Mouse (Mus musculus) hindbrain, embryonic 10.5 days (tissue): ENCODE measurements around the gene D17H6S53E. TPM values are rescaled to one million over a fixed set of nuclear protein-coding genes. Genes with fewer than 3 reads are reported as not detected.

Experiments used
- DNase-seq: peaks from one replicate; pipeline ENCODE4 v3.0.0-alpha.2; 2017; ENCODE audit warnings: low spot score
- H3K27ac ChIP-seq: fragments of 300-500 bp; sonication (generic); 2 replicates; pipeline ENCODE4 v1.5.1; 2016; ENCODE audit warnings: mild to moderate bottlenecking, moderate library complexity
- H3K27me3 ChIP-seq: fragments of 300-500 bp; sonication (generic); 2 replicates; pipeline ENCODE4 v1.6.1; 2016; ENCODE audit warnings: mild to moderate bottlenecking; ENCODE audit not compliant: poor library complexity, insufficient read depth, severe bottlenecking
- H3K36me3 ChIP-seq: fragments of 300-500 bp; sonication (generic); 2 replicates; pipeline ENCODE4 v1.6.1; 2016; ENCODE audit warnings: mild to moderate bottlenecking, moderate library complexity
- H3K4me1 ChIP-seq: fragments of 300-500 bp; sonication (generic); replicated peaks from 2 replicates; pipeline ENCODE4 v1.6.1; 2016; ENCODE audit warnings: mild to moderate bottlenecking
- H3K4me3 ChIP-seq: fragments of 300-500 bp; sonication (generic); 2 replicates; pipeline ENCODE4 v1.5.1; 2016; ENCODE audit warnings: mild to moderate bottlenecking, moderate library complexity
- H3K9me3 ChIP-seq: fragments of 300-500 bp; sonication (generic); 2 replicates; pipeline ENCODE4 v1.6.1; 2016; ENCODE audit warnings: mild to moderate bottlenecking, moderate library complexity
- WGBS: fragments of 180-500 bp; shearing (Covaris S2); methylation state at CpG from one replicate; pipeline ENCODE4 v1.1.7; 2016; 5-methylcytosine and 5-hydroxymethylcytosine counted together
- polyA plus RNA-seq: library from polyadenylated mRNA; unstranded; fragments of >200 nt; fragmentation: Nextera tagmentation; extraction: Ambion mirVana; gene quantifications from 2 replicates; pipeline ENCODE4 v1.2.1, GENCODE M21; 2016

Gene D17H6S53E
- polyA plus RNA-seq, 1 experiment from 2014 or later, result 10.0 TPM

DNA sequence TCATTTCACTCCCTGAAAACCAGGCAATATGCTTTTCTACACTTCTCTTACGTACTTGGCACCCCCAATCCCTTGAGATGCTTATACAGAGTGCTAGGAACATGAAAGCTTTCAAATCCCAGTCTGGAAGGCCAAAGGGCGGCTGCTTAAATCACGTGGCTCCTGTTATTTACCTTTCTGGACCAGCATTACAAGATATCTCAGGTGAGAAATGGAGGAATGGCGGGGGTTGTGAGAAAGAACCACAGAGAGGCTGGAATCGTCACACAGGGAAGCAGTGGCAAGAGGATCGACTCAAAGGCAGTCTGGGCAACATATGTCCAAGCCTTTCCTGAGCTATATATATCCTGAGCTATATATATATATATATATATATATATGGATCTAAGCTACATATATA, 595 bp upstream of the D17H6S53E start:
- DNase-seq, result no peak
- H3K36me3 ChIP-seq, result peaks cover 41% of the 10 kb centered on the region
- peaks cover 56% of the 10 kb centered on the region for H3K4me1 ChIP-seq
- 0 out of 2 replicates have a peak overlapping the region, but pooled peaks have one; percentile 16 for H3K27ac ChIP-seq
- peak overlapping the region; percentile 63 for H3K4me3 ChIP-seq
- H3K9me3 ChIP-seq, result no peaks in the 10 kb centered on the region
- 33% methylated on average over 6 of the region's 6 CpGs for WGBS
- no peaks in the 10 kb centered on the region for H3K27me3 ChIP-seq

DNA sequence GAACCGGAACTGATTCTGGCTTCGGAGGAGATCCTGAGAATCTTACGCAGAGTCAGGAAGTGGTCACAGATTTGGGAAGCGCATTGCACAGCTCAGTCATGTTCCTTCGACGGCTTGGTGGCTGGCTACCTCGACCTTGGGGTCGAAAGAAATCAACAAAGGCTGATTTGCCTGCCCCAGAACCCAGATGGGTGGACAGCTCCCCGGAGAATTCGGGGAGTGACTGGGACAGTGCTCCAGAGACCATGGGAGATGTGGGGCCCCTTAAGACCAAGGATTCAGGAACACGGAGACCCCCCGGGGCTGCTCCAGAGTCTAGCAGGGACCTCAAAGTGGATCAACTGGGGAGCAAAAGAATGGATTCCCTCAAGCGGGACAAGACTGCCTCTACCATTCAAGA, 844 bp downstream of the D17H6S53E start:
- peak overlapping the region; percentile 87; the same call in 1 of the 2 replicates for H3K27ac ChIP-seq
- peaks cover 41% of the 10 kb centered on the region for H3K36me3 ChIP-seq
- DNase-seq, result no peak
- H3K4me3 ChIP-seq, result peak overlapping the region; percentile 63
- no peaks in the 10 kb centered on the region for H3K27me3 ChIP-seq
- WGBS, result 72% methylated on average over 13 of the region's 13 CpGs
- H3K4me1 ChIP-seq, result peaks cover 44% of the 10 kb centered on the region
- no peaks in the 10 kb centered on the region for H3K9me3 ChIP-seq

DNA sequence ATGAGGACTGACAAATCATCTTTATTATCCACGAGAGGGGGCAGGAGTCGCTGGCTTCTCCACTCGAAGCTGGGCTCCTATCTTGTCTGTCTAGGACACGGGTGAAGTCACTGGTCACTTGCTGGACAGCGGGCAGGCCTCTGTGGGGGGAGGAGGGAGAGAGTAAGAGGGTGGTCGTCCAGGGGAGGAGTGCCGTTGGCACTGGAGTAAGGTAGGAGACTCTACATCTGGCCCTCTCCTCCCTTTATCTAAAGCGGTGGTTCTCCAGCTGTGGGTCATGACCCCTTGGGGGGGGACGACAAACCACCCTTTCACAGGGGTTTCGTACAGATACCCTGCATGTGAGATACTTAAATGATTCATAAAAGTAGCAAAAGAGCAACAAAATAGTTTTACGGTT, 2.8 kb downstream of the D17H6S53E start:
- peaks cover 28% of the 10 kb centered on the region for H3K36me3 ChIP-seq
- DNase-seq, result no peak
- 65% methylated on average over 11 of the region's 11 CpGs for WGBS
- H3K4me3 ChIP-seq, result no peak overlapping the region
- H3K9me3 ChIP-seq, result no peaks in the 10 kb centered on the region
- peaks cover 34% of the 10 kb centered on the region for H3K4me1 ChIP-seq
- no peak overlapping the region for H3K27ac ChIP-seq
- H3K27me3 ChIP-seq, result no peaks in the 10 kb centered on the region

GRCm38 (mm10) chr17:35131038-35131437, 4.9 kb downstream of the D17H6S53E start:
- peaks cover 26% of the 10 kb centered on the region for H3K4me1 ChIP-seq
- DNase-seq, result no peak
- no peaks in the 10 kb centered on the region for H3K27me3 ChIP-seq
- WGBS, result 91% methylated on average over 8 of the region's 8 CpGs
- H3K4me3 ChIP-seq, result no peak overlapping the region
- H3K27ac ChIP-seq, result no peak overlapping the region
- no peaks in the 10 kb centered on the region for H3K9me3 ChIP-seq
- H3K36me3 ChIP-seq, result peaks cover 17% of the 10 kb centered on the region; the same call in 1 of the 2 replicates

DNA sequence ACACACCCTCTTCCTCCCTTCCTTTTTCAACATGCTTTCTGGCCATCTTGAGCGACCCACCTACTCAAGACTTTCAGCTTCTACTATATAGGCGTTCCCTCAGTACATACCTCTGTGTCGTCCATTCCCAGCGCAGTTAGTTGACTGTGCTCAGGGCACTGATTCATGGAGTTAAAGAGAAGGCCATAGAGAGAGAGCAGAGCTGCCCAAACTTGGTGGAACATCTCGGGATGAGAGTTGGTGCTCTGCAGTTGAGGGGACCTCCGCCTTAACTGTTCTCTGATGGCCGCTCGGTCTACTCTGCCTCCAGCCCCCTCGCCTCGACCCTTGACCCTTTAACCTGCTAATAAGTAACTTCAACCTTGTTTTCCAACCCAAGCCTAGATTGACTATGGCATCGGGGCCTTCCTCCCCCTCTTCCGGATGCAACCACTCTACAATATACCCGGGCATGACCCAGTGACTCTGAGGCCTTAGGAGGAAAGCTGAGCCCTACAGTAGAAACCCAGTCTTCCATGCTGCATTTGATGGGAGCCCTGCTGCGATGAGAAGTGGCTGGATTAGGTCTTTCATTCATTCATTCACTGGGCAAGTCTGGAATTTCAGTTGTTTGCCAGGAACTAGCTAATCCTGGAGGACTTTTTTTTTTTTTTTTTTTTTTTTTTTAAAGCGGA, 5.5 kb downstream of the D17H6S53E start, which contains the start of gene Apom:
TSS of gene Apom (minus strand) at position 551 of the 674 bp plus-strand sequence.
- no peak for DNase-seq
- no peaks in the 10 kb centered on the region for H3K9me3 ChIP-seq
- H3K27me3 ChIP-seq, result no peaks in the 10 kb centered on the region
- H3K27ac ChIP-seq, result no peak within 1 kb of the TSS
- peaks cover 26% of the 10 kb centered on the region for H3K4me1 ChIP-seq
- 89% methylated on average over 15 of the region's 15 CpGs for WGBS
- H3K36me3 ChIP-seq, result peaks cover 17% of the 10 kb centered on the region; the same call in 1 of the 2 replicates
- H3K4me3 ChIP-seq, result no peak within 1 kb of the TSS

DNA sequence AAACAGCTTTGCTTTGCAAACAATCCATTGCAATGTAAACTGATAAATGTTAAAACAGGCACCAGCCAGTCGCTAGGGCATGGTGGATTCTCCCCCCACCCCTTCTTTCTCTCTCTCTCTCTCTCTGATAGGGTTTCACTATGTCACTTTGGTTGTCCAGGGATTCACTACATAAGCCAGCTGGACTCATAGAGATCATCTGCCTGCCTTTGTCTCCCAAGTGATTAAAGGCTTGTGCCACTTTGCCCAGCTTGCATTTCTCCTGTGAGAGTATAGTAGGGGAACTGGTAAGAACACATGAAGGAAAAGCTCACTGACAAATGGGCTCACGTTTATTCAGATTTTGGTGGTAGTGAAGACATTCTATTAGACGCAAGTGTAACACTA, 6.0 kb downstream of the D17H6S53E start:
- DNase-seq, result no peak
- H3K4me3 ChIP-seq, result no peak overlapping the region
- no peaks in the 10 kb centered on the region for H3K9me3 ChIP-seq
- H3K27me3 ChIP-seq, result no peaks in the 10 kb centered on the region
- peaks cover 26% of the 10 kb centered on the region for H3K4me1 ChIP-seq
- peaks cover 16% of the 10 kb centered on the region; the same call in 1 of the 2 replicates for H3K36me3 ChIP-seq
- 76% methylated on average over 3 of the region's 3 CpGs for WGBS
- no peak overlapping the region for H3K27ac ChIP-seq

GRCm38 (mm10) chr17:35133517-35133916, 7.3 kb downstream of the D17H6S53E start:
- H3K36me3 ChIP-seq, result peaks cover 19% of the 10 kb centered on the region
- WGBS, result 96% methylated on average over 7 of the region's 7 CpGs

DNA sequence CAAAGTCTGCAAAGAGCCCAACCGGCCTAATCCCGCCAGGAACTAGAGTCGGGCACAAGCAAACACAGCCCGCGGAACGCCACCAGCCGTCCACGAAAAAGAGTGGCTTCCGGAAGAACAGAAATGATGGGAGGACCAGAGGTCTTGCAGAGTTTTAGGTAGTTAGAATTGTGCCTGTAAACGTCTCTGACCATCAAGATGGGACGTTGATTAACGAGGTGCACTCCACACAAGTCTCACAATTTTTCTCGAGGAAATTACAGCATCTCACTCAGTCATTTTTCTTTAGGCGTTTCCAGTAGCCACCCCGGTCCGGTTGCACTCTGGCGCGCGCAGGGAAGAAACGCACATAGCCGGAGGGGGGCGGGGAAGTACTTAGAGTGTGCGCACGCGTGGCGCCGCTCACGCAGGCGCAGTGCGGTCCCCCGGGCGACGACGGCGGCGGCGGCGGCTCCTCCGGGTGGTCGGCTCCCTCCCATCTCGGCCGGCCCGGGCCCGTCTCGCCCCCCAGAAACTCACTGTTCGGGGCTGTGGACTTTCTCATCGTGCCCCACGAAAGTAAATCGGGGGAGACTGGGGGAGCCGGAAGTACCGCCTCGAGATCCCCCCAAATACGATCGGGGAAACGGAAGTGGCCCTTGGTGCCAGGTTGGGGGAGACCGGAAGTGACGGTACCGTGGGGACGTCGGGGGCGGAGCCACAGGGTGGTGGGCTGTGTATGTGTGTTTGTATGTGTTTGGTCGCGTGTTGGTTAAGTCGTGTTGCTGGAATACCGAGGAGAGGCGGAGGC, 8.8 kb downstream of the D17H6S53E start, which contains the start of gene Bag6:
TSS of gene Bag6 (plus strand) at position 378 of the 790 bp plus-strand sequence.
- under 1% methylated on average over 66 of the region's 66 CpGs for WGBS
- peak within 1 kb of the TSS; percentile 88 for H3K4me3 ChIP-seq
- DNase-seq, result peak; percentile 94
- no peaks in the 10 kb centered on the region for H3K9me3 ChIP-seq
- H3K4me1 ChIP-seq, result peaks cover 20% of the 10 kb centered on the region
- no peaks in the 10 kb centered on the region for H3K27me3 ChIP-seq
- H3K27ac ChIP-seq, result peak within 1 kb of the TSS; percentile 99
- H3K36me3 ChIP-seq, result peaks cover 27% of the 10 kb centered on the region

More at GRCm38 (mm10) chr17:35133517-35133916, 7.3 kb downstream of the D17H6S53E start:
- H3K4me1 ChIP-seq, result peaks cover 25% of the 10 kb centered on the region
- H3K27ac ChIP-seq, result no peak overlapping the region
- DNase-seq, result no peak
- no peak overlapping the region; the same call in 1 of the 2 replicates for H3K4me3 ChIP-seq
- H3K27me3 ChIP-seq, result no peaks in the 10 kb centered on the region
- H3K9me3 ChIP-seq, result no peaks in the 10 kb centered on the region

DNA sequence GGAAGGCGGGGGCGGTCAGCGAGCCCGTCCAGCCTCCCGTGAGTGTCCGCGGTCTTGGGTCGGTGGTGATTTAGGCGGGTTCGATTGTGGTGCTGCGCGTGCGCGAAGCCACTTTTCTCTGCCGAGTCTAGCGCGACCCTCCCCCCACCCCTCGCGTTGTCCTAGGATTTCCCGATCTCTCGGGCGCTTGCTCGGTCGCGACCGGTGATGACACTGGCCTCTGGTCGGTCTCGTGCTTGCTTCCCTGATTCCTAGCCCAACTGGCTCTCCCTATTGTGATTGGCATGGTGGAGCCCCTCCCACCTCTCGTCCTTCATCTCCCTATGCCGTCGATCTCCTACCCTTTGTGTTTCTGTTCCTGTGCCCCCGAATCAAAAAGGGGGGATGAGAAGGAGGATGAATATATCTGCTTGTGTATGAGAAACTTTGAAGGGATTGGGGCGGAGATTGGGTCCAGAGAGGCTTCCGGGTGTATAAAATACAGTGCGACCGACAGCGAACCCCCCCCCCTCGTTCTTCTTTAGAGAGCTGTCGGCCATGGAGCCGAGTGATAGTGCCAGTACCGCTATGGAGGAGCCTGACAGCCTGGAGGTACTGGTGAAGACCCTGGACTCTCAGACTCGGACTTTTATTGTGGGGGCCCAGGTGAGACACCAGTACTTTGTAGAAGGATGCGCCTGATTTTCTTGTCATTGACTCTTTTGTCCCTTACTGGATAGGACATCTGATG, 9.6 kb downstream of the D17H6S53E start:
- under 1% methylated on average over 43 of the region's 43 CpGs for WGBS
- Histone ChIP-seq H3K4me1 (peaks cover 26% of the 10 kb centered on the region), H3K27me3 (no peaks in the 10 kb centered on the region), H3K4me3 (peak overlapping the region; percentile 88), H3K36me3 (peaks cover 35% of the 10 kb centered on the region), H3K27ac (peak overlapping the region; percentile 99), H3K9me3 (no peaks in the 10 kb centered on the region)
- no peak for DNase-seq

- Histone ChIP-seq H3K4me1 (peaks cover 26% of the 10 kb centered on the region), H3K36me3 (peaks cover 70% of the 10 kb centered on the region)
Observed at GRCm38 (mm10) chr17:35139269-35139668, 13.1 kb downstream of the D17H6S53E start.

GRCm38 (mm10) chr17:35140490-35140996, 14.4 kb downstream of the D17H6S53E start:
- H3K36me3 ChIP-seq, result peaks cover 83% of the 10 kb centered on the region
- 82% methylated on average over 16 of the region's 16 CpGs for WGBS
- peaks cover 7% of the 10 kb centered on the region; the same call in 1 of the 2 replicates for H3K9me3 ChIP-seq
- no peak for DNase-seq
- H3K27ac ChIP-seq, result no peak overlapping the region
- H3K4me1 ChIP-seq, result peaks cover 26% of the 10 kb centered on the region
- H3K27me3 ChIP-seq, result no peaks in the 10 kb centered on the region
- peak overlapping the region; percentile 23; the same call in 1 of the 2 replicates for H3K4me3 ChIP-seq

More at GRCm38 (mm10) chr17:35139269-35139668, 13.1 kb downstream of the D17H6S53E start:
- Histone ChIP-seq H3K4me3 (no peak overlapping the region; the same call in 1 of the 2 replicates), H3K27me3 (no peaks in the 10 kb centered on the region), H3K27ac (no peak overlapping the region), H3K9me3 (peaks cover 7% of the 10 kb centered on the region; the same call in 1 of the 2 replicates)
- WGBS, result 96% methylated on average over 3 of the region's 3 CpGs
- no peak for DNase-seq

DNA sequence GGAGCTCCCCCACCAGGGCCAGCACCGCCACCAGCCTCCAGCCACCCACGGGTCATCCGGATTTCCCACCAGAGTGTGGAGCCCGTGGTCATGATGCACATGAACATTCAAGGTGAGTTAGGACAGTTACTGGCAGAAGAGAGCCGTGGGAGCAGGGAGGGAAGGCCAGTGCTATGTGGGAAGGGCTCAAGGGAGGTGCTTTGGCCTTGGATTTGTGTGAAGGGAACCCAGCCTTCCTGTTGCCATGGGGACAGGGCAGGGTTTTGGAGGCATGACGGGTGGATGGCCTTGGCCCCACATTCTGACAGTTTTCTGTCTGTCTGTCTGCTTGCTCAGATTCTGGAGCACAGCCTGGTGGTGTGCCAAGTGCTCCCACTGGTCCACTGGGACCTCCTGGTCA, 15.8 kb downstream of the D17H6S53E start:
- H3K36me3 ChIP-seq, result peaks cover 97% of the 10 kb centered on the region
- DNase-seq, result no peak
- no peak overlapping the region for H3K4me3 ChIP-seq
- no peak overlapping the region for H3K27ac ChIP-seq
- H3K27me3 ChIP-seq, result no peaks in the 10 kb centered on the region
- H3K4me1 ChIP-seq, result peaks cover 16% of the 10 kb centered on the region
- 89% methylated on average over 6 of the region's 6 CpGs for WGBS
- H3K9me3 ChIP-seq, result peaks cover 7% of the 10 kb centered on the region; the same call in 1 of the 2 replicates
